Mouse (Mus musculus): ENCODE data around the gene Pde4d. TPM values are rescaled to one million over a fixed set of nuclear protein-coding genes. Genes with fewer than 3 reads are reported as not detected.

Gene Pde4d
- polyA plus RNA-seq, 1 experiment from 2014 or later = 19.1 TPM

DNA sequence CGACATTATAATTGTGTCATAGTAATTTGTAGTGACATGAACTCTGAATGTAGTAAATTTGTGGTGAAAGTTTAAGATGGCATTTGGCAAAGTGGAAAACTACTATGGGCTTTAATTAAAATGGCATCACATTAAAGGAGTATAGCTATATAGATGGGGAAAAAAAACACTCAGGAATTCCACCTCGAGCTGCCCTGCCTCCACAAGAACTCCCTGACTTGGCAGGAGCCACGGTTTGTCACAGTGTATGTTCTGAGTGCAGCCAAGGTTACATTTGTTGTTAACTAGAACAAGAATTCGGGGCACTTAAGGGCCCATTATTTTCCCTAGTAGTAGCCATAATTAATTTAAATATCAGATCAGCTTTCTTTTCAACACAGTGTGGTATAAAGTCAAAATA lies 805.9 kb downstream of the Pde4d start:
- no peak overlapping the region for H3K27ac ChIP-seq (replicated peaks)
- no peak overlapping the region for H3K9ac ChIP-seq
- 0 out of 2 replicates have a peak, but pooled peaks cover 2% of the 10 kb centered on the region for H3K4me1 ChIP-seq
- H3K4me2 ChIP-seq (replicated peaks) = no peak overlapping the region
- no peaks in the 10 kb centered on the region for H3K9me3 ChIP-seq (replicated peaks)
- H3K36me3 ChIP-seq = no peaks in the 10 kb centered on the region
- WGBS = 56% methylated on average over 4 of the region's 4 CpGs
- H3K4me3 ChIP-seq (replicated peaks) = no peak overlapping the region
- H3K27me3 ChIP-seq = no peaks in the 10 kb centered on the region
- ATAC-seq (ENCODE audit: insufficient number of reproducible peaks, low FRiP score, low TSS enrichment, low read depth) = no peak

DNA sequence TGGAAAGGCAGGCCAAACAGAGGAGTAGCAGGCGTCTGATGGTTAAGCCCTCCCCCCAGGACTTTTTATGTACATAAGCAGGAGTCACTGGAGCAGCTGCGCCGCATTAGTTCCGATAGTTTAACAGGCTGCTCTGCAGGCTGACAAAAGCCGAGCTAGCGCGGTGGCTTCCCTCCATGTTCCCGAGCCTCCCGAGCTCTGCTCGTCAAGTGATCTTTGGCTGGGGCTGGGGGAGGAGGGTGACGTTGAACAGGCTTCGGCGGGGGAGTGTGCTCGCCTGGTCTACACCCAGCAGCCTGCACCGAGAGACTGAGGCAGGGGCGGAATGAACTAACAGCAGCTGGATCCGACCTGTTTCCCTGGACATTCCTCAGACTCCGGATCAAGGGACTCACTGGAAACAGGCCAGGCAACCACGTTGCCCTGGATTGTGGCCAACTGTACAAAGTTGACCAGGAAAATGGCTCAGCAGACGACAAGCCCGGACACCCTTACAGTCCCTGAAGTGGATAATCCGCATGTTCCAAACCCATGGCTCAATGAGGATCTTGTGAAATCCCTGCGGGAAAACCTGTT lies 810.6 kb downstream of the Pde4d start:
- peak overlapping the region; percentile 81 for H3K27ac ChIP-seq (replicated peaks)
- H3K4me1 ChIP-seq = peaks cover 19% of the 10 kb centered on the region
- no peaks in the 10 kb centered on the region for H3K36me3 ChIP-seq
- H3K27me3 ChIP-seq = no peaks in the 10 kb centered on the region
- H3K9me3 ChIP-seq (replicated peaks) = no peaks in the 10 kb centered on the region
- H3K4me3 ChIP-seq (replicated peaks) = peak overlapping the region; percentile 55
- WGBS = under 1% methylated on average over 23 of the region's 23 CpGs
- peak; percentile 90 for ATAC-seq (ENCODE audit: insufficient number of reproducible peaks, low FRiP score, low TSS enrichment, low read depth)
- H3K9ac ChIP-seq = peak overlapping the region; percentile 50
- H3K4me2 ChIP-seq (replicated peaks) = peak overlapping the region; percentile 89

DNA sequence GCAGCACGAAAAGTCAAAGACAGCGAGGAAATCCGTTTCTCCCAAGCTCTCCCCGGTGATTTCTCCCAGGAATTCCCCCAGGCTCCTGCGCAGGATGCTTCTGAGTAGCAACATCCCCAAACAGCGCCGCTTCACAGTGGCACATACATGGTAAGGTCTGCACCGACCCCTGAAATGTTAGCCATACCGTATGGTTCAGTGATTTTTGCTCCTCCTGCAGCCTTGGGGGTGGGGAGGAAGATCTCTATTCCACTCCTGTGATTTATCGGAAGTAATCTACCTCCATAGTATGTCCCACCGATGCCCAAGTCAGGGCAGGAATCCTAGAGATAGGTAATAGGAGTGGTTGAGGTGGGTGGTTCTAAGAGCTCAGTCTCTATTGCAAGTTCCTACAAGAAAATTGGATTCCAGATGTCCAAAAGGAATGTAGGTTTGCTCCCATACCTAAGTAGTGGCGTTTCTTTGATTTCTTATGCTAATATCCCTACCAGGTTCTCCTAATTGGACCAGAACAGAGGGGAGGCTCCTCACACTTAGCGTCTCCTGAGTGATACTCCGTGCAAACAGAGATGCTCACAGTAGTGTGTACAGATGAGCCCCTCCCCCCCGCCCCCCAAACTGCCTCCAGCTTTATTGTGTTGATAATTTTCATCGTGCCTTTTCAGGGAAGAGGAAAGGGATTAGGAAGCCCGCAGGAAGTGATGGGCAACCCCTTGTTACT lies 811.2 kb downstream of the Pde4d start:
- ATAC-seq (ENCODE audit: insufficient number of reproducible peaks, low FRiP score, low TSS enrichment, low read depth) = peak; percentile 35
- peaks cover 19% of the 10 kb centered on the region for H3K4me1 ChIP-seq
- H3K27me3 ChIP-seq = no peaks in the 10 kb centered on the region
- no peaks in the 10 kb centered on the region for H3K36me3 ChIP-seq
- peak overlapping the region; percentile 89 for H3K4me2 ChIP-seq (replicated peaks)
- H3K9ac ChIP-seq = peak overlapping the region; percentile 50
- H3K9me3 ChIP-seq (replicated peaks) = no peaks in the 10 kb centered on the region
- peak overlapping the region; percentile 81 for H3K27ac ChIP-seq (replicated peaks)
- peak overlapping the region; percentile 55 for H3K4me3 ChIP-seq (replicated peaks)
- WGBS = under 1% methylated on average over 17 of the region's 17 CpGs

DNA sequence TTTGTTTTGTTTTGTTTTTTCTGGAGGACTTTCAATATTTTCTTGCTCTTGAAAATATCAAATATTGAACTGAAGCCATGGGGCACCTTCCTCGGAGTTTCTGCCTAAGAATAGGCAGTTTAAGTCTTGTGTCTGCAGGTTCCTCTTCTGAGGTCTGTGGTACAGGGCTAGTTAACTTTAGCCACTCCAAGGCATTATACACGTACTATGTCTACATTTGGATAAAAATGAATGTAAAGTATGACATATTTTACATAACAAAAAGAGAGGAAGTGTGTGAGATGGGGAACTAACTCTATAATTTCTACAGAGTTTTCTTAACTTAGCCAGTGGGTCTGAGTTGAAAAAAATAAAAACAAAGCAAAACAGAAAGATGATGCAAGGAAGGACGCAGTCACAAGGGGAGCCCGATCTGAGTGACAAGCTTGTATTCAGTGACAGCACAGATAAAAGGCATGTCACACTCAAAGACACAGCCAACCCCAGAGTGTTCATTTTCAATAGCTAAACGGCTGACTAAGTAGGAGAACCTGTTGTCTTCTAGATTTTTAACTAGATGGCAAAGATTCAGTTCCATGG lies 812.0 kb downstream of the Pde4d start:
- no peak overlapping the region for H3K27ac ChIP-seq (replicated peaks)
- peaks cover 19% of the 10 kb centered on the region for H3K4me1 ChIP-seq
- H3K4me3 ChIP-seq (replicated peaks) = peak overlapping the region; percentile 55
- H3K27me3 ChIP-seq = no peaks in the 10 kb centered on the region
- WGBS = 20% methylated on average over 5 of the region's 5 CpGs
- H3K9ac ChIP-seq = no peak overlapping the region
- peak overlapping the region; percentile 31 for H3K4me2 ChIP-seq (replicated peaks)
- H3K36me3 ChIP-seq = no peaks in the 10 kb centered on the region
- no peaks in the 10 kb centered on the region for H3K9me3 ChIP-seq (replicated peaks)
- ATAC-seq (ENCODE audit: insufficient number of reproducible peaks, low FRiP score, low TSS enrichment, low read depth) = no peak

DNA sequence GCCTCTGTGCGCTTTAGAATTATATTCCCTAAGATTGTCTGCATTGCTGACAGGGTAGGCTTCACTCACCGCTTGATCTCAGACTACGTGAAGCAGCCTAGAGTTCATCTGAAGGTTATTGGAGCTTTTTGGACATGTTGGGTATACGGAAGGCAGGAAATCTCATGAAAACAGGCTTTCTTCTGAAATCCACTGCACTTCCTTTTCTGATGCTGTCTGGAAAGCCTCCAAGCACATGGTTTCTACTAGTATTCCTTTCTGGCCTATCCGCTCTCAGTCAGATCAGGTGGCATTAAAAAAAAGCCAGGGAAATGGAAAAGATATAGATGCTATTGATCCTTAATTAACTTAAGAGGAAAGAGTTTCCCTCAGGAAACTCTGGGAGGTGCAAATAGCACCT lies 812.8 kb downstream of the Pde4d start:
- H3K9me3 ChIP-seq (replicated peaks) = no peaks in the 10 kb centered on the region
- ATAC-seq (ENCODE audit: insufficient number of reproducible peaks, low FRiP score, low TSS enrichment, low read depth) = no peak
- peaks cover 19% of the 10 kb centered on the region for H3K4me1 ChIP-seq
- no peaks in the 10 kb centered on the region for H3K27me3 ChIP-seq
- H3K27ac ChIP-seq (replicated peaks) = 0 out of 2 replicates have a peak overlapping the region, but pooled peaks have one; percentile 7
- H3K4me2 ChIP-seq (replicated peaks) = peak overlapping the region; percentile 31
- no peaks in the 10 kb centered on the region for H3K36me3 ChIP-seq
- 47% methylated on average over 5 of the region's 5 CpGs for WGBS
- H3K4me3 ChIP-seq (replicated peaks) = 0 out of 2 replicates have a peak overlapping the region, but pooled peaks have one; percentile 3
- no peak overlapping the region for H3K9ac ChIP-seq

DNA sequence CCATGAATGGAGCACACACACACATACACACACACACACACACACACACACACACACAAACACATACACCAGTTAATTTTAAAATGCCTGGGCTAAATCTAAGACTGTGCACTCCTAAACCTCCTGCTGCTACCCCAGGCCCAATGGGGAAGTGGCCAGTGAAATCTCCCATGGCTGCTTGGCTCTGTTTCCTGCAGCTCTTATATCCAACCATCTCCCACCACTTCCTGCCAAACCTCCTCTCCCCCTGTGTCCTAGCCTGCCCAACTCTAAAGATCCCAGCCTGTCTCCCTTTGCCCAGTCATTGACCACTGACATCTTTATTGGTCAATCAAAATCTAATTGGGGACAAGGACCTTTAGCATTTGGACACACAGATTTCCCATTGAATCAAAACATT lies 814.1 kb downstream of the Pde4d start:
- Histone ChIP-seq H3K4me3 (replicated peaks) (no peak overlapping the region), H3K9ac (no peak overlapping the region), H3K27me3 (no peaks in the 10 kb centered on the region), H3K4me1 (peaks cover 19% of the 10 kb centered on the region), H3K27ac (replicated peaks) (no peak overlapping the region), H3K36me3 (no peaks in the 10 kb centered on the region), H3K9me3 (replicated peaks) (no peaks in the 10 kb centered on the region), H3K4me2 (replicated peaks) (no peak overlapping the region)
- ATAC-seq (ENCODE audit: insufficient number of reproducible peaks, low FRiP score, low TSS enrichment, low read depth) = no peak

DNA sequence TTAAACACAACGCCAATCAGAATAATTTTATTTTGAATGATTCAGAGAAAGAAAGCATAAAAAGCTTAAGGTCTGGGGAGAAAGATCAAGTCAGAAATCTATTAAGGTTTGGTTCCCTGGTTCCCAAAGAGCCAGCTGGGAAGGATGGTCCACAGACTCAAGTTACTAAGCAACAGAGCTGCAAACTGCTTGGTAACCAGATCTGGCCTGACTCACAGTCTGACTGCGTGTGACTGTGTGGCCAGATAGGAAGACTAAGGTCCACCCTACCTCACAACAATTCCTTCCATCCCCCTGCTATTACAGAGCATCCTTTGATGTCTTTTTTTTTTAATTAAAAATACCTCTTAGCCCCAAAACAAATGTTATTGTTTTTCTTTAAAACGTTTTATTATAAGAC lies 818.5 kb downstream of the Pde4d start:
- 52% methylated on average over 3 of the region's 3 CpGs for WGBS
- no peak overlapping the region for H3K9ac ChIP-seq
- no peaks in the 10 kb centered on the region for H3K9me3 ChIP-seq (replicated peaks)
- H3K36me3 ChIP-seq = no peaks in the 10 kb centered on the region
- H3K4me3 ChIP-seq (replicated peaks) = no peak overlapping the region
- no peak overlapping the region for H3K4me2 ChIP-seq (replicated peaks)
- H3K27ac ChIP-seq (replicated peaks) = no peak overlapping the region
- no peaks in the 10 kb centered on the region for H3K4me1 ChIP-seq
- no peak for ATAC-seq (ENCODE audit: insufficient number of reproducible peaks, low FRiP score, low TSS enrichment, low read depth)
- H3K27me3 ChIP-seq = no peaks in the 10 kb centered on the region

DNA sequence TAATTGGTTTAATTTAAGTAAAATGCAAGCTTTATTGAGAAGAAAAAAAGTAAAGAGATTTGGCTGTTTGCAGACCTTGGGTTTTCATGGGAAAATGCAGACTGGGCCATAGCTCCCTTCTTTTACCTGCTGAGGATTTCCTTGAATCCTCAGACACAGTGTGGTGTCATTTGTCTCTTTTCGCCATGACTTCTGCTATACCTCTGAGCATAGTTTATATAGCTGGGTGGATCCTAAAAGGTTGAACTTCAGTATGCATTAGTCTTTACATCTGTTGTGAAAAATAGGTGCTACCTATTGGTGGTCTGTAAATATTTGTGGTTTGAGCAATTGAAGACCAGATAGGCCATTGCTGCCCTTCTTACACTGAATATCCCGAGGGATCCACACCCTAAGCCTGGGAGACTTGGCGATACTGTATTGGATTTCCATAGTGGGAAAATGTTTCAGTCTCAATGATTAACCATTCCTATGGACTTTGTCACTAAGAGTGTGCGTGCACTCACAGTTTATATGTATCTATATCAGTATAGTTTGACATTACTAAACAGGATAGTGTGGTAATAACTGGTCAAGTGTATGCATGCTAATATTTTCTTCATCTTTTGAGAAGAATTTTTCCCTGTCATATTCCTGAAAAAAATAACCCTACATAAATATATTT lies 819.0 kb downstream of the Pde4d start:
- H3K9ac ChIP-seq = no peak overlapping the region
- H3K27ac ChIP-seq (replicated peaks) = no peak overlapping the region

DNA sequence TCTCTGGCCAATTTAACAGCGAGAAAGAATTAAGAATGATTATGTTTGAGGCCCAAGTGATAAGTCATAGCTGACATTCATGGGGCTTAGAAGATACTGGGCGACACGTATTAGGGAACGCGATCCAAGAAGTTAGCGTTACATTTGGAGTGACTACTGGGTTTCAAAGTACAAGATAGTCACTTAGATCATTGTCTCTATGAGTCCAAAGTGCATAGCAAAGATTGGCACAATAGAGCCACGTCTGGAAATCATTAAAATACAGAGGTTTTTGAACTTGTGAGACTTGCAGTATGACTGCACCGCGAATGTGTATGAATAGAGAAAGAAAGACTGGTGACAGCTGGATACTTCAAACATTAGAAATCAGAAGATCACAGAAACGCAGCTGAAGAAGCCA lies 825.1 kb downstream of the Pde4d start:
- H3K4me1 ChIP-seq = peaks cover 8% of the 10 kb centered on the region
- no peaks in the 10 kb centered on the region for H3K36me3 ChIP-seq
- 82% methylated on average over 10 of the region's 10 CpGs for WGBS
- no peak overlapping the region for H3K27ac ChIP-seq (replicated peaks)
- no peak overlapping the region for H3K4me2 ChIP-seq (replicated peaks)
- H3K9me3 ChIP-seq (replicated peaks) = no peaks in the 10 kb centered on the region
- no peak overlapping the region for H3K4me3 ChIP-seq (replicated peaks)
- H3K27me3 ChIP-seq = no peaks in the 10 kb centered on the region
- ATAC-seq (ENCODE audit: insufficient number of reproducible peaks, low FRiP score, low TSS enrichment, low read depth) = no peak
- H3K9ac ChIP-seq = no peak overlapping the region

More for the DNA sequence above, 819.0 kb downstream of the Pde4d start:
- H3K4me1 ChIP-seq = no peaks in the 10 kb centered on the region
- no peak for ATAC-seq (ENCODE audit: insufficient number of reproducible peaks, low FRiP score, low TSS enrichment, low read depth)
- WGBS = 87% methylated on average over 4 of the region's 4 CpGs
- H3K4me2 ChIP-seq (replicated peaks) = no peak overlapping the region
- no peaks in the 10 kb centered on the region for H3K27me3 ChIP-seq
- H3K36me3 ChIP-seq = no peaks in the 10 kb centered on the region
- no peaks in the 10 kb centered on the region for H3K9me3 ChIP-seq (replicated peaks)
- H3K4me3 ChIP-seq (replicated peaks) = no peak overlapping the region

DNA sequence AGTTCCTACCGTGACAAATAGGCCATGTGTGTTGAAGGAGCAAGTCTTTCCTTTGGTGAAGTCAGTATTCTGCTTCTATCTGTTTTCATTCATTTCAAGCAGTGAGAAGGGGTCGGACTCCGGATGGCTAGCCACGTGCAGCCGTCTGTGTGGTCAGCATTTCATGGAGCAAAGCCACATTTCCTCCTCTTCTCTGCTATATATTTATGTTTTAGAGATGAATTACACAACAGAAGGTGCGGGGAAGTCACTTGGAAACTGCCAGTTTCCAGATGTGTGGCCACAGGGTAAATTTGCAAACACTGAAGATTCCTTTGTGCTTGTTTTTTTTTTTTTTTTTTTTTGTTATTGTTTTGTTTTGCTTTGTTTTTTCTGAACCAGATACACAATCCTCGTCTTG lies 828.0 kb downstream of the Pde4d start:
- WGBS = 27% methylated on average over 7 of the region's 7 CpGs
- no peak for ATAC-seq (ENCODE audit: insufficient number of reproducible peaks, low FRiP score, low TSS enrichment, low read depth)
- Histone ChIP-seq H3K4me1 (peaks cover 8% of the 10 kb centered on the region), H3K4me3 (replicated peaks) (no peak overlapping the region), H3K27ac (replicated peaks) (no peak overlapping the region), H3K4me2 (replicated peaks) (no peak overlapping the region), H3K9ac (no peak overlapping the region), H3K27me3 (no peaks in the 10 kb centered on the region), H3K9me3 (replicated peaks) (no peaks in the 10 kb centered on the region), H3K36me3 (no peaks in the 10 kb centered on the region)

DNA sequence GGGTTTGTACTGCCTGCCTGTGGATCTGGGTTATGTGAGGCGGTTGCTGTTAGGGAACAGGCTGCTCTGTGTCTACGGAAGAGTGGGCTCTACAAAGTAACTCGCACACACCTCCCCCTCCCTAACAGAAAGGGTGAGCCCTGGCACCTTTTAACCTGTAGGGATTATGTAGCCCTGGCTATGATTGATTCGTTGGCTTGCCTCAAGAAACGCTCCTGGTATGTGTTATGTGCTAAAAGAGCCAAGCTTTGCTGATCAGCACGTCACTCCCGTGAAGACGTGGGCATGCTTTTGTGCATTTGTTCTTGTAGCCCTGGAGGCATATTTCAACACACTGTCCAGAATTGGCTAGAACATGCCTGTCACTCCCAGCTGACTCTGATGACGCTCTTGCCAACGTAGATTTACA lies 828.8 kb downstream of the Pde4d start:
- no peak for ATAC-seq (ENCODE audit: insufficient number of reproducible peaks, low FRiP score, low TSS enrichment, low read depth)

More for the DNA sequence above, 828.8 kb downstream of the Pde4d start:
- WGBS = 17% methylated on average over 10 of the region's 10 CpGs
- H3K27me3 ChIP-seq = no peaks in the 10 kb centered on the region
- H3K4me3 ChIP-seq (replicated peaks) = no peak overlapping the region
- H3K9me3 ChIP-seq (replicated peaks) = no peaks in the 10 kb centered on the region
- no peaks in the 10 kb centered on the region for H3K36me3 ChIP-seq
- peaks cover 8% of the 10 kb centered on the region for H3K4me1 ChIP-seq
- peak overlapping the region; percentile 34 for H3K4me2 ChIP-seq (replicated peaks)
- H3K9ac ChIP-seq = no peak overlapping the region
- H3K27ac ChIP-seq (replicated peaks) = no peak overlapping the region

All from embryonic facial prominence, embryonic 15.5 days (tissue).